Mouse (Mus musculus): ENCODE data around the gene Mief1.
A peak's percentile ranks its signal among the peaks of the same experiment; 100 is the strongest.

Gene Mief1

DNA sequence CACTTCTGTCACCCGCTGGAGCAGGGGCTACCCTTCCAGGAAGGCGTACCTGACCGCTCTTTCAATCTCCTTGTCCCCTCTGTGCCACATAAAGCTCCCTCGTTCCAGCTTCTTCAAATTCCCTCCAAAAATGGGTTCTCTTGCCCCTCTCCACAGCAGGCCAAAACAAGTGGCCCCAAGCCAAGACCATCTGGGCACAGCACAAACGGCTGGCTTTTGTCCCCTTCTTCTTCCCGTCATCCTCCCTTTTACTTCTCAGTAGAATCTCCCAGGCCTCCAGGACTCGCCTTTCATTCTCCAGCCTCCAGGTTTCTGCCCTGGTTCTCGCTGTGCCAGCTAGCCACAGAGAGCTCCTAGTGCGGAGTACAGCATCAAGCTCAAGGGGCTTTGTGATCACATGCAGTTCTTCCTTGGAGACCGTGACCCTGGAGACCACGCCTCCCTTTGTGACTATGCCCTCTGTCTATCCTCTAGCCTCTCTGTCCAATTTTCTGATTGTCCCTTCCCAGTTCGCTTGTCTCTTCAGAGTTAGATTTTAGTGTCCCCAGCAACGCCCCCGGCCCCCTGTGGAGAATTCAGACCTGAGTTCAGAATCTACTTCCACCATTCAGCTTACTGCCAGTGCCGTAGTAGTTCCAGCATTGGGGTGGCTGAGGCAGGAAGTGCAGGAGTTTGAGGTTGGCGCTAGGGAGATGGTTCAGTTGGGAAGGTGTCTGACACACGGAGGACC lies 5.6 kb upstream of the Mief1 start:
- no peak for DNase-seq

- DNase-seq: no peak
Observed at GRCm38 (mm10) chr15:80232331-80232730, 1.5 kb upstream of the Mief1 start.

DNA sequence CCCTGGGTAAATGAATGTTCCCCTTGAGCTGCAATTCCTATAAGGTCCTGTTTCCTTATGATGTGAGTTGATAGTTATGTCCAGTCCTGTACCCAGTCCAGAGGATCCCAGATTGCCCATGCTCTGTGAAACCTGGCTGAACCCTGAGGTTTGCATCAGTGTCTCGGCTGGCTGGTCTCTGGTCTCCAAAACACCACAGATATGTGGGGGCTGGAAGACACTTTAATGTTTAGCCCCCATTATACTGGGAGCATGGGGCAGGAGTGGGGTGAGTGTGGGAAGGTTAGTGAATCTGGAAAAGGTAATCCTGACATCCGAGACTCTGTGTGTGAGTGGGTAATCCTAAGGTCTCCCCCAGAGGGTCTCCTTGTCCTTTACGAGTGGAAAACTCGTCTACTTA lies 765 bp upstream of the Mief1 start:
- no peak for DNase-seq

- DNase-seq: no peak
Observed at GRCm38 (mm10) chr15:80235535-80235934, 1.7 kb downstream of the Mief1 start, which contains the start of gene AC140267.1. Gene AC140267.1 (plus strand): TSS chr15:80235835.

DNA sequence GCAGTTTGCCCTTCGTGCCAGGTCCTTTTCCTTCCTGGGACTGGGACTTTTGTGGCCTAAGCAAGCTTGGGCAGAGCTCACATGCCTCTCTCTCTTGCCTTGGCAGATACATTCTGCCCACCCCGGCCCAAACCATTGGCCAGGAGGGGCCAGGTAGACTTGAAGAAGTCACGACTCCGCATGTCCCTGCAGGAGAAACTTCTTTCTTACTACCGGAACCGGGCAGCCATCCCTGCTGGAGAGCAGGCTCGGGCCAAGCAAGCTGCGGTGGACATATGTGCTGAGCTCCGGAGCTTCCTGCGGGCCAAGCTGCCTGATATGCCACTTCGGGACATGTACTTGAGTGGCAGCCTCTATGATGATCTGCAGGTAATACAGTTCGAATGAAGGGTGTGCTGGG lies 14.3 kb downstream of the Mief1 start:
- no peak for DNase-seq

DNA sequence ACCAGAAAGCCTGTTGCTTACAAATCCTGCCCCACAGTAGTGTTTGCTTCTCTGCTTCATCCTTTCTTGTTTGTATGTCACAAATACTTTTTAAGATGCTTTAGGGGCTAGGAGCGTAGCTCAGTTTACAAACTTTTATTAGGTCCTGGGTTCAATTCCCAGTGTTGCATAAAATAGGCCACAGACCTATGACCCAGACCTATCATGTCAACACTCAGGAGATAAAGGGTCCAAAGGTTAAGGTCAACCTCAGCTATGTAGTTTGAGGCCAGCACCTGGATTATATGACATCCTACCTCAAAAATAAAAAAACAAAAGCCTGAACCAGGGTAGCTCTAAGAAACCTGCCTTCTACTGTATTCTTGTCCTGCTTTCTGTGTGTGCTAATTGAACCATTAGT lies 14.8 kb downstream of the Mief1 start:
- no peak for DNase-seq

- no peak for DNase-seq
Observed at GRCm38 (mm10) chr15:80249672-80250071, 15.9 kb downstream of the Mief1 start.

DNA sequence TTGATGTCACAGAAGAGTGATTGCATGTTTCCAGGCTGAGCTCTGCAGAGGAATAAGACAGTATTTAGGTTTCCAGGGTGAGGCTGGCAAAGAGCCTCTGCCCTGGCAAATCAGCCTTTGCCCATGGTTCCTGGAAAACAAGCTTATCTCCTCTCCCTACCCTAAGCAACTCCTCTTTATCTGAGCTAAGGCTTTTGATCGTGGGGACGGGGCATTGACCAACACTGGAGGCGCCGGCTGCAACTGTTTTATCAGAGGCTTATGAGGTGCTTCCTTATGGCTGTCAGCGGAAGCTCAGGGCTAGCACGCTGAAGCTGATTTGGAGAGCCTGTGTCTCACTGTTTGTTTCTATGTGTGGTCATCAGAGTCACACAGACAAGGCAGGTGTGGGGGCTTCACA lies 16.8 kb downstream of the Mief1 start:
- no peak for DNase-seq

DNA sequence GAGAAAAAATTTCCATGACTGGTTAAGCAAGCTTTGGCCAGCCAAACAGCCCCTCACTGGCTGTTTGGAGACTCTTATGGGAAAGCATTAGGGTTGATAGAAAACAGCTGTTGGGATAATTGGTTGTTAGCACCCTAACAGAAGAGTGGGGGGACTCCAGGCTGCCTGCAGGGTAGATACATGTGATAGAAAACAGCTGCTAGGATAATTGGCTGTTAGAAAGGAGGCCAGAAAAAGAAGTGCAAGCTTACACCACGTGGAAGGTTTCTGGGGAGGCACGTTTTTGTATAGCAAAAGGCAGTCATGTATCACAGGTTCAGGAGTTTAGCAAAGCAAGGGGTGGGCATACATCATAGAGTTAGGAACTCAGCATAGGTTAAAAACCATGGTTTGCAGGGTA lies 19.7 kb downstream of the Mief1 start:
- no peak for DNase-seq

GRCm38 (mm10) chr15:80254207-80254606 lies 20.4 kb downstream of the Mief1 start:
- DNase-seq: no peak

DNA sequence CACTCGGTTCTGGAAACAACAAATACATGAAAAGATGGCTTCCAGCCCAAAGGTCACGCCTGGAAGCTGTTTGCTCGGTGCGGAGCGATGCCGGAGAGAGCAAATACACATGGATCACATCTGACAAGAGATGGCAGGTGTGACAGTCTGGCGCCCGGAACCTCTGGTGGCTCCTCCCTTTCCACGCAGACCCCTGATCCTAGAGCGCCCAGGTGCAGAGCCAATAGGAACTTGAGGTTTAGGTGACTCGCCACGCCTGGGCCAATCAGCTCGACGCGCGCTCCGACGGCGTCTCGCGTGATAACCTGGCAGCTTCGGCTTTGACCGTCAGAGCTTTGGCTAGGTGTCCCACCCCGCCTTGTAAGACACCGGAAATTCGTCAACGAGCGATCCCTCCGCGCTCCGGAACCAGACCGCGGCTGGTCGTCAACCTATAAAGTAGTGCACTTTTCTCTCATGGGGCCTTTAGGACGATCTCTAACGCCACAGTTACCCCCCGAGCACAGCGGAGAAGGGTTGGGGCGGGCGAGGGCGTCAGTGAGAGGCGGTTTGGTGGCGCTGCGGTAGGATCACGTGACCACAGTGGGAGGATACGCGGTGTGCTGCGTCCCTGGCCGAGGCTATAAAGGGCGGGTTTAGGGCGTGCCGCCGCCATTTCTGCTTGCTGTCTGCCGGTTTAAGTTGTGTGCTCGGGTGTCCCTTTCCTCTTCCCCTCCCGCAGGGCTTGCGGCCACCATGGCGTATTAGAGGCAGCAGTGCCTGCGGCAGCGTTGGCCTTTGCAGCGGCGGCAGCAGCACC lies 21.2 kb downstream of the Mief1 start, which contains the start of gene Atf4:
Gene Atf4, plus strand, starts transcription at position 338 of the 799 bp plus-strand sequence.
- peak; percentile 97 for DNase-seq

DNA sequence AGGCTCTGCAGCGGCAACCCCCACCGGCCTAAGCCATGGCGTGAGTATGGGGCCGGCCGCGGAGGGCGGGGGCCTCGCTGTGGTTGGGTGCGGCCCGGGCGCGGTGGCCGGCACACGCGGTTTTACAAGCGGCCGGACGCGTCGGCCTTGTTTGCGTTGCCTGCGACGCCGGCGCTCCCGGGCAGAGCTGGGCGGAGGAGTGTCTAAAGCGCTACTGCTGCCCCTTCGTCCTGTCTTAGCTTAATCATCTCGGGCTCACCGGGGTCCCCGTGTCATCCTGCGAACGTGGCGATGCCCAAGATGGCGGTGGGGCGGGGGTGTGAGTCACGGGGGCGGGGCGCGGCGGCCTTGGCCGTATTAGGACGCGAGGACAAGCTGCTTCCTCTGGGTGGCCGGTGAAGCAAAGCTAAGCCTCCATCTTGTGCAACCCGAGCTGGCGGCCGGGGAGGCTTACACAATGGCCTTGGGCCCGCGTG lies 21.9 kb downstream of the Mief1 start:
- DNase-seq: peak; percentile 60

DNA sequence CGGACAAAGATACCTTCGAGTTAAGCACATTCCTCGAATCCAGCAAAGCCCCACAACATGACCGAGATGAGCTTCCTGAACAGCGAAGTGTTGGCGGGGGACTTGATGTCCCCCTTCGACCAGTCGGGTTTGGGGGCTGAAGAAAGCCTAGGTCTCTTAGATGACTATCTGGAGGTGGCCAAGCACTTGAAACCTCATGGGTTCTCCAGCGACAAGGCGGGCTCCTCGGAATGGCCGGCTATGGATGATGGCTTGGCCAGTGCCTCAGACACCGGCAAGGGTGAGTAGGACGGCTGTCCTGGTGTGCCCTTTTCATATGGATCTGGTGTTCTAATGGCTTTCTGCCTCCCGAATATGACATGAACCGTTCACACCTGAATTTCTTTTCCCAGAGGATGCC lies 22.4 kb downstream of the Mief1 start:
- no peak for DNase-seq

- DNase-seq: no peak
Observed at GRCm38 (mm10) chr15:80256656-80257601, 23.1 kb downstream of the Mief1 start.

DNA sequence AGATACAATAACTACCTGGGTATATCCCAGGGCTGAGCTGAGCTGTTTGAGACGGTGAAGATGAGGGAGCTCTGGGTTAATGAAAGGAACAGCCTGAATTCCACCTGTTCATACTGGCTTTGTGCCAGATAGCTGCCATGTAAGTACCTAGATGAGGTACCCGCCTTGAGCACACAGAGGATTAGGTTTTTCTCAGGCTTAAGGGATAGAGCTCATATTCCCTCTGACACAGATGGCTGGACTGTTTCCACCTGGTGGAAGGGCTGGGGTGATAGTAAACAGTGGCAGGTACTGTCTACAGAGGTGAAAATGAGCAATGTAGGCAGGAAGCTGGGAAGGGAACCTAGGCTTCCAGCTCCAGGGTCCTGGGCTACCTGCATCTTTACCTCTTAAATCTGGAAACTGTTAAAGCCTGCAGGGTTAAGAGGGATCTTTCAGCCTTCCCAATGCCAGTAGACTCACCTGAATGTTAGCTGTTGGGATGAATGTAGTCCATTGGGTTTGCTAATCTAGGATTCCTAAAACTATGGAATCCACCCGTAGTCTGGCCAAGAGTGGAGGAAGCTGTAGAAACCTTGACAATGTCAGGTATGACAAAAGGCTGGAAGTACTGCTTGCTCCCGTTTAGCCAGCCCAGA lies 23.9 kb downstream of the Mief1 start:
- DNase-seq: no peak

DNA sequence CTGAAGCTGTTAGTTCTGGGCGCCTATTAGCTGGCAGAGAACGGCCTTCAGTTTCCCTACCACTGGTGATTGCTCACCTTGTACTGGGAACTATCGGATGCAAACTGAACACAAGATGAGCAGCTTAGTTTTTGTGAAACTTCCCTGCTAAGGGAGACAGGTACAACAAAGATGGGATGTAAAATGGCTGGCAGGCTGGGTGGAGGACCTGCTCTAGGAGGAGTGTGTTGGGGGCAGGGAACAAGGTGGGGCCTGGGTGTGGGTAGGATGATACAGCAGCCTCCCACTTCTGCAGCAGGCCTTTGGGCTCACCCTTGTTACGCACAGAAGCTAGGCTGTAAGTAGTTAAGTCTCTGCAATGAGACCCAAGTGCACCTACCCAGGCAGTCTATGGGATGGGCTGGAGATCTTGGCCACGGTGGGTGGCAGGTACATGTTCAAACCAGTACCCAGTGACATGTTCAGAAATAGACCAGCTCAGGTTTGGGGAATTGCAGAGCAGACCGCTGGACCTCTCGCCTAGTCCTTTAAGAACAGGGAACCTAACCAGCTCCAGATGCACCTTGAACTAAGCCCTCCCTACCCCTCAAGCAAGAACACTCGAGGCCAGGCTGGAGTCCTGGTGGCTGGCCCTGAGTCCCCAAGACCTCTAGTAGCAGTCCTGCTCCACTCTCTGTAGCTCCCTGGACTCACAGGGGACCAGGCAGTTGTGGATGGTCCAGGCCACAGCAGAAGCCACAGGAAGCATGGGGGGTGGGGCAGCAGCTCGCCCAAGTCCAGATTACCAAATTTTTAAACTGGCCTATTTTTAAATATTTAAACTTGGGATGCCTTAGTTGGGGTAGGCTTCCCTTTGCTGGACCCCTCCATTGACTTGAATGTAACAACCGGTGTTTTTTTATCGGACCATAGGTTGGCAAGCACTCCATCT lies 24.7 kb downstream of the Mief1 start:
- no peak for DNase-seq

DNA sequence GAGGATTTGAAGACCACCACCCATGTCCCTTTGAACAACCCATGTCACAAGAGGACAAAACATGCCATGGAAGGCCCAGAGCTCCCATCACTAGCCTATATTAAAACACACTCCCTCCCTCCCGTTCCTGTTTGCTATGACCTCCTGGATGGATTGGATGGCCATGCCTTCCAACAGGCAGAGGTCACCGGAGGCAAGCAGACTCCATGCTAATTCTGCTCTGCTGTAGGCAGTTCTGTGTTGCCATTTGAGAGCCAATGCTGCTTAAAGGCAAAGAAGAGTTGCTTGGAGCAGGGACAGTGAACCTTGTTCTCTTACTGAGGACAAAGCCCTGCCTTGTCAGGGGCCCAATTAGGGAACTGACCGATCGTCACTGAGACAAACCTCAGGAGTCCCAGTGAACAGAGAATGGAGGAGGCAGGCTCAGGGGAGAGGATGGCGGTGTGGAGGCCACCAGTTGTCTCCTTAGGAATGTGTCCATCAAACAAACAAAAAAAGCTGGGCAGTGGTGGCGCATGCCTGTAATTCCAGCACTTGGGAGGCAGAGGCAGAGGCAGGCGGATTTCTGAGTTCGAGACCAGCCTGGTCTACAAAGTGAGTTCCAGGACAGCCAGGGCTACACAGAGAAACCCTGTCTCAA lies 25.7 kb downstream of the Mief1 start:
- no peak for DNase-seq

DNA sequence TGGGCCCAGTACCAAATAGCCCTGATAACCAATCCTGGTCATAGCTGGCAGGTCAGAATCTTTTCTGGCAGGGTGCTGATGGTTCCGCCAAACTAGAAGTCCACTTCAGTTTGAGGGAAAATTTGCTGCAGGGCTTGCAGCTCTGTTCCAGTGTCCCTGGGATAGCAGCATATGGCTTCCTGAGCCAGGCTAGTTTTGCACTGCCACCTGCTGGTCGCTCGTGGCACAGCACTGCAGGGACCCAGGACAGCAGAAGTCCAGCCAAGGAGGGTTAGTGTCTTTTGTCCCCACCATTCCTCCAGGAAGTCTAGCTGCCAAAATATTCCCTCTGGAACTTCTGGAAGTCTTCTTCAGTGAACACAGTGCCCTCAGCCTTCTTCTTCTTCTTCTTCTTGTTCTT lies 26.9 kb downstream of the Mief1 start:
- DNase-seq: peak; percentile 77

GRCm38 (mm10) chr15:80261100-80261499 lies 27.3 kb downstream of the Mief1 start:
- no peak for DNase-seq

All from right cerebral cortex, postnatal 25 days (tissue).